Mouse (Mus musculus): ENCODE measurements around the gene Gm11444. TPM values are rescaled to one million over a fixed set of nuclear protein-coding genes. Genes with fewer than 3 reads are reported as not detected.

Gene Gm11444
- total and polyA plus RNA-seq, 3 experiments = not detected

GRCm38 (mm10) chr11:85833081-85833521 is 17.0 kb downstream of the Gm11444 start:
- dilution Hi-C loops (cut with MboI; ENCODE audit: extremely low pct_ligation_motif_present, extremely low pct_unique_long_range_greater_than_20kb, low sequenced_read_pairs) = no loop called here
- Histone ChIP-seq H3K27ac (ENCODE audit: insufficient read depth, low read depth) (no peak overlapping the region), H3K4me2 (ENCODE audit: insufficient read depth, low read depth, poor library complexity, severe bottlenecking) (no peak overlapping the region), H3K9me3 (replicated peaks; ENCODE audit: low read length) (peaks cover 40% of the 10 kb centered on the region), H3K4me3 (replicated peaks in 1 of 3; ENCODE audit: low read depth in 2 of 3, low read length in 2 of 3, poor library complexity in 1 of 3) (no peak overlapping the region), H3K36me3 (replicated peaks in 1 of 2; ENCODE audit: control insufficient read depth in 1 of 2, insufficient read depth in 1 of 2, low read length in 1 of 2) (no peaks in the 10 kb centered on the region), H3K9ac (ENCODE audit: insufficient read depth, low read depth) (no peak overlapping the region), H3K4me1 (ENCODE audit: control insufficient read depth in 1 of 2, insufficient read depth in 2 of 2) (no peaks in the 10 kb centered on the region), H3K79me2 (replicated peaks; ENCODE audit: control insufficient read depth, extremely low read depth, insufficient read depth, poor library complexity, severe bottlenecking) (no peaks in the 10 kb centered on the region), H3K27me3 (replicated peaks) (peaks cover 5% of the 10 kb centered on the region)
- TF ChIP-seq KAT2A (IDR thresholded peaks at IDR 0.05; ENCODE audit: insufficient replicate concordance, low read length) (no peak), ZC3H11A (IDR thresholded peaks at IDR 0.05; ENCODE audit: low read depth, low read length) (no peak), ZNF384 (IDR thresholded peaks at IDR 0.05; ENCODE audit: low read depth, low read length) (no peak), ETS1 (conservative IDR thresholded peaks at IDR 0.05; ENCODE audit: low read depth, low read length) (no peak), CTCF (conservative IDR thresholded peaks at IDR 0.05 in 1 of 2, IDR thresholded peaks at IDR 0.05 in 1 of 2; ENCODE audit: low read depth in 2 of 2, low read length in 2 of 2) (no peak), RCOR1 (conservative IDR thresholded peaks at IDR 0.05; ENCODE audit: low read depth, low read length) (no peak), PAX5 (IDR thresholded peaks at IDR 0.05; ENCODE audit: low read length) (no peak), EP300 (IDR thresholded peaks at IDR 0.05; ENCODE audit: low read length) (no peak), E2F4 (IDR thresholded peaks at IDR 0.05; ENCODE audit: insufficient replicate concordance, low read depth, low read length) (no peak), JUN (IDR thresholded peaks at IDR 0.05; ENCODE audit: insufficient read depth, low read depth, low read length) (no peak), CHD2 (IDR thresholded peaks at IDR 0.05; ENCODE audit: low read length) (no peak), JUND (conservative IDR thresholded peaks at IDR 0.05; ENCODE audit: low read depth, low read length) (no peak), UBTF (IDR thresholded peaks at IDR 0.05; ENCODE audit: low read depth, low read length) (no peak), TCF12 (IDR thresholded peaks at IDR 0.05; ENCODE audit: low read depth, low read length) (no peak), HCFC1 (IDR thresholded peaks at IDR 0.05; ENCODE audit: low read depth, low read length) (no peak), POLR2A (IDR thresholded peaks at IDR 0.05; ENCODE audit: low read depth, low read length) (no peak), ZMIZ1 (IDR thresholded peaks at IDR 0.05; ENCODE audit: low read depth, low read length) (no peak)
- no peak for DNase-seq (ENCODE audit: extremely low read depth)
- in situ Hi-C loops (cut with MboI; ENCODE audit: low pct_ligation_motif_present, low pct_unique_long_range_greater_than_20kb, low sequenced_read_pairs) = no loop called here

- dilution Hi-C loops (cut with MboI; ENCODE audit: extremely low pct_ligation_motif_present, extremely low pct_unique_long_range_greater_than_20kb, low sequenced_read_pairs) = no loop called here
- in situ Hi-C loops (cut with MboI; ENCODE audit: low pct_ligation_motif_present, low pct_unique_long_range_greater_than_20kb, low sequenced_read_pairs) = no loop called here
- Histone ChIP-seq H3K4me2 (ENCODE audit: insufficient read depth, low read depth, poor library complexity, severe bottlenecking) (no peak within 1 kb of the TSS), H3K79me2 (replicated peaks; ENCODE audit: control insufficient read depth, extremely low read depth, insufficient read depth, poor library complexity, severe bottlenecking) (no peaks in the 10 kb centered on the region), H3K27ac (ENCODE audit: insufficient read depth, low read depth) (no peak within 1 kb of the TSS), H3K36me3 (replicated peaks in 1 of 2; ENCODE audit: control insufficient read depth in 1 of 2, insufficient read depth in 1 of 2, low read length in 1 of 2) (no peaks in the 10 kb centered on the region), H3K27me3 (replicated peaks) (peaks cover 5% of the 10 kb centered on the region), H3K9me3 (replicated peaks; ENCODE audit: low read length) (peaks cover 34% of the 10 kb centered on the region), H3K4me1 (ENCODE audit: control insufficient read depth in 1 of 2, insufficient read depth in 2 of 2) (no peaks in the 10 kb centered on the region), H3K4me3 (replicated peaks in 1 of 3; ENCODE audit: low read depth in 2 of 3, low read length in 2 of 3, poor library complexity in 1 of 3) (no peak within 1 kb of the TSS), H3K9ac (ENCODE audit: insufficient read depth, low read depth) (no peak within 1 kb of the TSS)
- DNase-seq (ENCODE audit: extremely low read depth) = no peak
- TF ChIP-seq RAD21 (IDR thresholded peaks at IDR 0.05; ENCODE audit: low read depth, low read length) (no peak), KAT2A (IDR thresholded peaks at IDR 0.05; ENCODE audit: insufficient replicate concordance, low read length) (no peak), ZNF384 (IDR thresholded peaks at IDR 0.05; ENCODE audit: low read depth, low read length) (no peak), JUN (IDR thresholded peaks at IDR 0.05; ENCODE audit: insufficient read depth, low read depth, low read length) (no peak), ZC3H11A (IDR thresholded peaks at IDR 0.05; ENCODE audit: low read depth, low read length) (no peak), EP300 (IDR thresholded peaks at IDR 0.05; ENCODE audit: low read length) (no peak), ZKSCAN1 (IDR thresholded peaks at IDR 0.05; ENCODE audit: borderline replicate concordance, low read depth, low read length) (no peak), NRF1 (IDR thresholded peaks at IDR 0.05; ENCODE audit: low read depth, low read length) (no peak), TBP (conservative IDR thresholded peaks at IDR 0.05; ENCODE audit: low read depth, low read length) (no peak), RCOR1 (conservative IDR thresholded peaks at IDR 0.05; ENCODE audit: low read depth, low read length) (no peak), CHD2 (IDR thresholded peaks at IDR 0.05; ENCODE audit: low read length) (no peak), MEF2A (IDR thresholded peaks at IDR 0.05; ENCODE audit: borderline replicate concordance, low read depth, low read length) (no peak)
These were observed 17.8 kb downstream of the Gm11444 start, which contains the start of gene Tbx2 for GRCm38 (mm10) chr11:85832231-85832924. TSS of gene Tbx2 (plus strand) at chr11:85832551.

All from CH12.LX (cell line).